In genomic region chr2:52756691-52757090, GRCm38 (mm10) we compare ENCODE assay signal across 9 mouse cellular contexts. TPM values are rescaled to one million over a fixed set of nuclear protein-coding genes. Genes with fewer than 3 reads are reported as not detected.
DNase-seq lines count a peak whose midpoint lies in the region; ATAC-seq and TF ChIP-seq lines count a peak whose summit lies in the region.
"Had no signal": no experiment of that assay in that cellular context is flagged by ENCODE, and none has a peak within 500 bp of the region (broad histone marks: within the 10 kb centered on the region; RNA-seq: fewer than 3 reads in every experiment).

No protein-coding gene starts in this region.

- DNase-seq in adrenal gland, postnatal 25 days, result peak; percentile 16
- DNase-seq in adrenal gland, adult 8-10 months, result no peak
- peak; percentile 29 to 57 for DNase-seq in layer of hippocampus, adult 2 months (ENCODE audit: low spot score in 2 of 2)
- no peak for DNase-seq in layer of hippocampus, adult 8-10 months (ENCODE audit: low spot score in 2 of 2)
- peak; percentile 49 for DNase-seq in MN1 (ENCODE audit: low spot score)
- DNase-seq in retina, postnatal 7 days (ENCODE audit: low read depth, low spot score), result peak; percentile 31

- H3K27ac ChIP-seq in layer of hippocampus, adult 2 months, result no peak overlapping the region
- H3K27ac ChIP-seq in intestine, embryonic 16.5 days (ENCODE audit: low read length), result no peak overlapping the region
- H3K27ac ChIP-seq: liver, embryonic 15.5 days had no signal

- no peaks in the 10 kb centered on the region for H3K27me3 ChIP-seq in intestine, embryonic 16.5 days (replicated peaks; ENCODE audit: control insufficient read depth, insufficient read depth, low read length)
- H3K27me3 ChIP-seq: liver, embryonic 15.5 days had no signal

- H3K4me3 ChIP-seq in layer of hippocampus, adult 2 months, result no peak overlapping the region
- H3K4me3 ChIP-seq in intestine, embryonic 16.5 days (ENCODE audit: low read length), result no peak overlapping the region
- H3K4me3 ChIP-seq: liver, embryonic 15.5 days had no signal

- H3K4me2 ChIP-seq in intestine, embryonic 16.5 days (ENCODE audit: low read depth, low read length), result no peak overlapping the region
- H3K4me2 ChIP-seq: liver, embryonic 15.5 days had no signal

- peak; percentile 97 for TF ChIP-seq CTCF in layer of hippocampus, adult 2 months (conservative IDR thresholded peaks at IDR 0.05)

- H3K9ac ChIP-seq in intestine, embryonic 16.5 days (ENCODE audit: low read depth, low read length), result no peak overlapping the region
- H3K9ac ChIP-seq: liver, embryonic 15.5 days had no signal

- no peaks in the 10 kb centered on the region for H3K9me3 ChIP-seq in intestine, embryonic 16.5 days (ENCODE audit: control insufficient read depth, low read length)
- H3K9me3 ChIP-seq: liver, embryonic 15.5 days had no signal

- no peaks in the 10 kb centered on the region for H3K4me1 ChIP-seq in intestine, embryonic 16.5 days (ENCODE audit: control insufficient read depth, insufficient read depth, low read length)
- H3K4me1 ChIP-seq: liver, embryonic 15.5 days had no signal

- H3K36me3 ChIP-seq in intestine, embryonic 16.5 days (ENCODE audit: control insufficient read depth, insufficient read depth, low read length), result no peaks in the 10 kb centered on the region
- H3K36me3 ChIP-seq: liver, embryonic 15.5 days had no signal

- peak; percentile 76 for ATAC-seq in granulocyte monocyte progenitor cell, adult 5-6 weeks (replicated peaks; ENCODE audit: poor library complexity, severe bottlenecking)
- ATAC-seq in intestine, embryonic 16.5 days, result no peak

- 16% methylated on average over 3 of the region's 3 CpGs for WGBS in intestine, embryonic 16.5 days

RNA-seq across cellular contexts. Expression of gene Stam2, which starts 14.6 kb away (rescaled TPM):
- total RNA-seq in adrenal gland, postnatal 25 days (2021), result 32.2 and 47.7 TPM in 2 replicates
- total RNA-seq in adrenal gland, adult 8-10 months (2022), result 10 to 100 TPM; 38.5 to 44.8 (median 40.6) TPM
- total RNA-seq in layer of hippocampus, adult 2 months (2021), result 10 to 100 TPM; 24.1 to 26.0 TPM
- total RNA-seq in layer of hippocampus, adult 8-10 months (2022), result 10 to 100 TPM; 23.7 to 26.5 (median 24.7) TPM
- 12.6 and 21.4 TPM in 2 replicates for total RNA-seq in granulocyte monocyte progenitor cell, adult 5-6 weeks (2014; fragmentation: Nextera tagmentation)
- 15.6 and 18.3 TPM in 2 replicates for total RNA-seq in granulocyte monocyte progenitor cell, adult 5-6 weeks (2017)
- polyA plus RNA-seq in intestine, embryonic 16.5 days (2015; fragmentation: Nextera tagmentation; extraction: Ambion mirVana), result 33.0 and 34.4 TPM in 2 replicates

Comparison
In these comparisons a context has a peak if more than half of its experiments do, and no peak if none do; other contexts are left out.
1. DNase-seq: peak in adrenal gland, postnatal 25 days (single experiment), layer of hippocampus, adult 2 months (2 of 2), MN1 (single experiment) and retina, postnatal 7 days (single experiment); none in adrenal gland, adult 8-10 months (single experiment) and layer of hippocampus, adult 8-10 months (0 of 2).